Mouse (Mus musculus): ENCODE data around the gene Dtd2.
A peak's percentile ranks its signal among the peaks of the same experiment; 100 is the strongest.

Dtd2 gene

GRCm38 (mm10) chr12:52005877-52006632, at the start of gene Dtd2:
Gene Dtd2, minus strand, starts transcription at chr12:52006501.
- DNase-seq (ENCODE audit: low read depth, low spot score) = peak; percentile 90

DNA sequence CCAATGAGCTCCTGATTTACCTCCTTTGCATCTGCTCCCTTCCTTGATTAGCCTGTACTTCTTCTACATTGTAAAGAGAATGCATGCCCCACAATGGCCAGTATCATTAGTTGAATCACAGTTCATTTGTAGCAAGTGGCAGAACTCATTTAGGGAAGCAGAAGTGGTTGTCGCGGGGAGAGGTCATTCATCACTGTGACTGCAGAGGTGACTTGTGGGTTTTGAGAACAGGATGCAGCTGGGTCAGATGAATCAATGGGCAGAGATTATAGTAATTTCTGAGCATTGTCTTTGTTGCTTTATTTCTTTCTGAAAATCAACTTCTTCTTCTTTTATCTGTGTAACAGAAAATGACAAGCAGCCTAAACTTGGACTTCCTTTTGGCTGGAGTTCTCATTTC, 43.0 kb upstream of the Dtd2 start:
- DNase-seq (ENCODE audit: low read depth, low spot score) = peak; percentile 1

DNA sequence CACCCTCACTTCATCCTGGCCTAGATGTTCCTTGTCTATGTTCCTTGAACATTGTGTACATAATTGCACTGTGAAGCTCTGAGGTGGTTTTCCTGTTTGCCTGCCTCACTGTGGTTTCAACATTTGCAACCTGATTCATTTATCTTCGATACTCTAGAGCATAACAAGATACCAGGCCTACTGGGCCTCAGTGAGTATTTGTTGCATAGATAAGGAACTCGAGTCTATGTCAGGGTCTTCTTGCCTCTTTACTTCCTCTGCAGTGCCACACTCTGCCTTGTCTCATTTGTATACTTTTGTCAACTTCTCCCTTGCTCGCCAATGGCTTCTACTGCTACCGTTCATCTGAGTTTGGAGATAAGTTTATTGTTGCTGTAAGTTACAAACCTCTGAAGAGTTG, 40.1 kb upstream of the Dtd2 start:
- no peak for DNase-seq (ENCODE audit: low read depth, low spot score)

- peak; percentile 38 for DNase-seq (ENCODE audit: low read depth, low spot score)
Observed at GRCm38 (mm10) chr12:52042818-52043336, 36.6 kb upstream of the Dtd2 start.

GRCm38 (mm10) chr12:52038352-52038751, 32.1 kb upstream of the Dtd2 start:
- no peak for DNase-seq (ENCODE audit: low read depth, low spot score)

DNA sequence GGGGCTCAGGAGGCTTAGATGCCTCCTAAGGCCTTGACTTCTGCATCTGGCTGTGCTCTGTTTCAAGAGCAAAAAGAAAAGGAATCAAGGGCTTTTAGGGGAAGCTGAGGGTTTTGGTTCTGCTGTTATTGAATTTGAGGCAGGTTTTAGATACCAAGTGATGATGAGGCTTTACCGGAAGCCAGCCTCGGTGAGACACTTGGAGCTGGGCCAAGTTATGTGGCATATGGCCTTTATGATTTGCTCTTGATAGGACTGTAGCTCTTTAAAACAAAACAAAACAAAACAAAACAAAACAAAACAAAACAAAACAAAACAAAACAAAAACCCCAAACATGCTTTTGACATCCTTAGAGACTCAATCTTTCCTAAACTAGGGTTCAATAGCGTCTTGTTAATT, 28.7 kb upstream of the Dtd2 start:
- DNase-seq (ENCODE audit: low read depth, low spot score) = no peak

DNA sequence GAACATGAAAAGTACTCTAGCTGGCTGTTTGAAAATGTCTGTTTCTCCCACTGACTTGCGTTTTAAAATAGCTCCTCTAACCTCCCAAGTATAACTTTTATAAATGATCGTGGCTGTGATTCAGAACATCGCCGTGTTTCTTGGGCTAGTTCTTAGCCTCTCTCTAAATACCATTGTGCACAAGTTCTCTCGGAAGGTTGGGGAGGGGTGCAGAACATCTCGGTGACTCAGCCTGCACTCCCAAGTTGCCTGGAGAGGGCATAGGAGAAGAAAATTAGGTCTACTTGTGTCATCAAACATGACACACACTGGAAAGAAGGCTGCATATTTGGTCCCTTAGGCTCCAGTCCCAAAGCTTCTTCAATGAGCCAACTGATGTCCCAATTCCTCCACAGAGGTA, 26.0 kb upstream of the Dtd2 start:
- no peak for DNase-seq (ENCODE audit: low read depth, low spot score)

- DNase-seq (ENCODE audit: low read depth, low spot score) = no peak
Observed at GRCm38 (mm10) chr12:52027963-52028362, 21.7 kb upstream of the Dtd2 start, which contains the start of gene Gpr33. Gene Gpr33, minus strand, starts transcription at chr12:52028063.

GRCm38 (mm10) chr12:52014494-52015029, 8.3 kb upstream of the Dtd2 start:
- no peak for DNase-seq (ENCODE audit: low read depth, low spot score)

- no peak for DNase-seq (ENCODE audit: low read depth, low spot score)
Observed at GRCm38 (mm10) chr12:52014044-52014443, 7.7 kb upstream of the Dtd2 start.

DNA sequence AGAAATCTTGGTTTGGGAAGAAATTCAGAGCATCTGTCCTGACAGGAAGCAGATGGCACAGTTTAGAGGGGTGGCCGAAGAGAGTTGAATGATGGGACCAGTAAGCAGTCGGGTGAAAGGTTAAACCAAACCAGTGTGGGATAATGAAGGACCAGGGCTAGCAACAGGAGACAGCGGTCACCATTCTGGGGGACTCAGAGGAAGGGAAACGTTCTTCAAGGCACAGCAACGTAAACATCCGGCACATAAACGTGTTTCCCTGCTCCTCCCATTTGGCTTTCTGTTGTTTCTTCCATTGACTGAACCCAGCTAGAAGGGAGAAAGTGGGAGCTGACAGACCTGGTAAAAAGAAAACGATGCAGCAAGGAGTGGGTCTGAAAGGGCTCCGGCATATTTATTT, 7.0 kb upstream of the Dtd2 start:
- DNase-seq (ENCODE audit: low read depth, low spot score) = no peak

GRCm38 (mm10) chr12:52012159-52012558, 5.9 kb upstream of the Dtd2 start:
- DNase-seq (ENCODE audit: low read depth, low spot score) = no peak

DNA sequence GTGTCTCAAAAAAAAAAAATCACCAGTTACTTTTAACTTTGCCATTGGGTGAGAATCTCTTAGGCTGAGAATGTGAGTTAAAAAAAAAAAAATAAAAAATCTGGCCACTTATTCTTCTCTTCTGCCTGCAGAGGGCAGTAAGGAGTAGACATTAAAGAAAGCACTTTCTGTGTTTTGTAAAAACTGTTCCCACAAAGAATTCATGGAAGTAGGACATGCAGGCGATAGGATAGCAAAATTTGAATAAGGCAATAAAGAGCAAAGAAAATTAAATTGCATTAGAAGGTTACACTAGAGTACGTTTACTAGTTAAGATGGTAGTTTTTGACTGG, 4.3 kb upstream of the Dtd2 start:
- DNase-seq (ENCODE audit: low read depth, low spot score) = no peak

DNA sequence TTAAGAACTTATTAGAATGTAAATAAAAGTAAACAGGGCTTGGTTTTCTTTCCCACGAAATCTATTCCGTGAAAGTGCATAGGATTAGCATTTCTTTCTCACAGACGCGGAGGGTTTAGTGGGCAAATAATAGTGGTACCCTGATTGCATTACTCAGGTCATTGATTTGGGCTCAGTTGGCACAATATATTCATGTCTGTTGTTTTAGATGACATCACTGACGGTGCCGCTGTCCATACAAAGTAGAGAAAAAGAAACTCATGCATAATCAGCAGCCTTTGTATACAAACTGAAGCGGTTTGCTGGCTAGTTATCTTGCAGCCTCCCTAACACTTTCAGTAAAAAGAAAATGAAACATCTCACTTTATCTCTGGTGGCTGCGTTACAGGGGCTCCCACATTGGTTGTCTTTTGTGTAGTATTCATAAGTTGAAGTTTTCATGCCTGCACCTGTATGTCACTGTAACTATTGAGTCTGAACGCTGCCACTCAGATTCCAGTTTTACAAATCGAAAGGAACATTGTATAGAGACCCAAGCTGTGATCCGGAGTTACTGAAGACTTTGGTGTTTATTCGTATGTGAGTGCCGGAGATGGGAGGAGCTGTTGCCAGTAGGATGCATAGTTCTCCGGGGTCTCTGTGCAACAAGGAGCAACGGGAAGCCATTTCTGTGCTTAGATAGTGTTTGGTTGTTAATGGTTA, 3.8 kb upstream of the Dtd2 start:
- DNase-seq (ENCODE audit: low read depth, low spot score) = no peak

- no peak for DNase-seq (ENCODE audit: low read depth, low spot score)
Observed at GRCm38 (mm10) chr12:52006633-52006994, 313 bp upstream of the Dtd2 start.

- DNase-seq (ENCODE audit: low read depth, low spot score) = no peak
Observed at GRCm38 (mm10) chr12:52002746-52003145, 3.6 kb downstream of the Dtd2 start.

DNA sequence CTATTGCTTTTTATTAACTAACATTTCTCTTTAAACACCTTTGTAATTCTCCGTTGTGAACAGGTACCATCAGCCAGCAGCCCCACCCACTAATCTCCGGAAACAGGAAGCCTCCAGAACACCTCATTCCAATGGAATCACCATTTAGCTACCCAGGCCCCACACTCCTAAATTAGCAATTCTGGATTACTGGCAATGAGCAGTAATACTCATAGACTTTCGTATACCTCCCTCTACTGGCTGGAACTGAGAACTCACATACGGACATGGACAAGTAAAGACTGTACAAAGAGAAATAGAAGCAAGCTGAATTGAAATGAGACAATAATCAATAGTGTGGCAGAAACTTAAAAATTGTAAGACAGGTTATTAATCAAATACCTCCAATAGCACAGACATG, 4.8 kb downstream of the Dtd2 start:
- DNase-seq (ENCODE audit: low read depth, low spot score) = peak; percentile 64

- no peak for DNase-seq (ENCODE audit: low read depth, low spot score)
Observed at GRCm38 (mm10) chr12:51998366-51998932, 7.9 kb downstream of the Dtd2 start.

GRCm38 (mm10) chr12:51995738-51996536, 10.4 kb downstream of the Dtd2 start:
- no peak for DNase-seq (ENCODE audit: low read depth, low spot score)

DNA sequence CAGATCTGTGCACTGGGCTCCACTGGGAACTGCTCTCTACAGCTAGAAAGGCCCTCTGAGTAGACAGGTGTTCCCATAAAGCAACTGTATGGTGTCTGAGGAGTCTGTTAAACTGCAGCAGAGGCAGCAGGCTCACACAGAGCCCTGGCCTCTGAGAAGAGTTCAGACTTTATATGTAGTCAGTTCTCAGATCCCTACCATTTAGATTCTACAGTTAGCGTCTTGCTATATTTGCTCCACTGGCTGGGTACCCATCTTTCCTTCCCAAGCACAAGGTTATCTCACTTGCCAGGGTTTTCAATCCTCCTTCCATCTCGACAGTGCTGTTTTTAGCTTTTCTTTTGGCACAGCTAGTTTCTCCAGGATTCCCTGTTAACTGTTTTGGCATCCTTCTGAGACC, 15.7 kb downstream of the Dtd2 start:
- DNase-seq (ENCODE audit: low read depth, low spot score) = peak; percentile 39

DNA sequence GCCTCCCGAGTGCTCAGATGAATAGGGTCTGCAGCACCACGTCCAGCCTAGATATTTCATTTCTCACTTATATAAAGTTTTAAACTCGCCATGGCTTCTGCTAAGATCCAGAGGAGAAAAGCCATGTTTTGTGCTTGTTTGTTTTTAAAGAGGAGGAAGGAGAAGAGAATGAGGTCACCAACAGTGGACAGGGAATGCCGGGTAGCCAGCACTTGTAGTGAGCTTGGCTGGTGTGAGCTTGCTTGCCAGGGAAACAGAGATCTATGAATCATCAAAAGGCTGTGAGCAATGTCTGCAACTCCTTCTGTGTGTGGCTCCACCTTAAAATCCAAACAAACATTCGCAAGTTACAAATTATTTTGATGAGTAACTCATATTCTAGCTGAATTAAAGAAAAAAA, 17.8 kb downstream of the Dtd2 start:
- no peak for DNase-seq (ENCODE audit: low read depth, low spot score)

GRCm38 (mm10) chr12:51985826-51986225, 20.5 kb downstream of the Dtd2 start:
- peak; percentile 70 for DNase-seq (ENCODE audit: low read depth, low spot score)

Data from skeletal muscle tissue, adult 2 months (tissue).